Mouse (Mus musculus) neural tube, embryonic 15.5 days (tissue): ENCODE data around the gene Ctsd. TPM values are rescaled to one million over a fixed set of nuclear protein-coding genes. Genes with fewer than 3 reads are reported as not detected.
"Not testable (repeated sequence)": the region's sequence is repeated elsewhere in the genome, so short reads cannot be mapped to it uniquely, and the experiment has no call there.

ENCODE experiments used
- ATAC-seq: fragments of 200-750 bp; cut with Nextera tagmentation; 2 replicates; pipeline ENCODE4 v1.8.0; 2017; ENCODE audit warnings: mild to moderate bottlenecking, moderate TSS enrichment, moderate library complexity; ENCODE audit not compliant: low FRiP score
- H3K27ac ChIP-seq: fragments of 300-500 bp; sonication (generic); replicated peaks from 2 replicates; pipeline ENCODE4 v1.5.1; 2015; ENCODE audit warnings: mild to moderate bottlenecking, inconsistent platforms
- H3K27me3 ChIP-seq: fragments of 300-500 bp; sonication (generic); replicated peaks from 2 replicates; pipeline ENCODE4 v1.6.1; 2015; ENCODE audit warnings: inconsistent platforms
- H3K36me3 ChIP-seq: fragments of 300-500 bp; sonication (generic); 2 replicates; pipeline ENCODE4 v1.6.1; 2015; ENCODE audit warnings: inconsistent platforms
- H3K4me1 ChIP-seq: fragments of 300-500 bp; sonication (generic); 2 replicates; pipeline ENCODE4 v1.6.1; 2015; ENCODE audit warnings: inconsistent platforms
- H3K4me2 ChIP-seq: fragments of 300-500 bp; sonication (generic); 2 replicates; pipeline ENCODE4 v1.6.1; 2015; ENCODE audit warnings: inconsistent platforms, mild to moderate bottlenecking, moderate library complexity
- H3K4me3 ChIP-seq: fragments of 300-500 bp; sonication (generic); replicated peaks from 2 replicates; pipeline ENCODE4 v1.5.1; 2015; ENCODE audit warnings: mild to moderate bottlenecking, inconsistent platforms
- H3K9ac ChIP-seq: fragments of 300-500 bp; sonication (generic); replicated peaks from 2 replicates; pipeline ENCODE4 v1.6.1; 2015; ENCODE audit warnings: mild to moderate bottlenecking, inconsistent platforms
- H3K9me3 ChIP-seq: fragments of 300-500 bp; sonication (generic); replicated peaks from 2 replicates; pipeline ENCODE4 v1.6.1; 2016; ENCODE audit warnings: inconsistent platforms
- WGBS: fragments of 180-500 bp; shearing (Covaris S2); methylation state at CpG from one replicate; pipeline ENCODE4 v1.1.7; 2015; ENCODE audit warnings: mixed read lengths; 5-methylcytosine and 5-hydroxymethylcytosine counted together
- polyA plus RNA-seq: library from polyadenylated mRNA; unstranded; fragments of >200 nt; fragmentation: Nextera tagmentation; extraction: Ambion mirVana; gene quantifications from 2 replicates; pipeline ENCODE4 v1.2.1, GENCODE M21; 2015

Gene Ctsd
- polyA plus RNA-seq, 1 experiment from 2014 or later: 304 TPM

DNA sequence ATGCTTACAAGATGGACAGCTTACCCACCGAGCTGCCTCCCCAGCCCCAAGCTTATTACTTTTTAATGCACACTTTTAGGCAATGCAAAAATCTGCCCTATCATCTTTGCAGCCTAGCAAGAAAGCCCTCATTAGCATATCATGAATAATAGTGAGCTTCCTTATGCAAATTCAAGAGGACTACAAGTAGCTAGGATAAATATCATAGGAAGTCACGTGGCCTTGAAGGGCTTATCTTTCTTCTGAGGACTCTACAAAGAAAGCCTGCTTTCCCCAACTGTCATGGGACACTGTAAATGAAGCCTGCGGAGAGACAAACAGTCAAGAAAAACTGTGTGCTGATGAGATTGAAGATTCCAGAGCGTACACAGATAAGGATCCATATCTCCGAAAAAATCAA, 36.3 kb downstream of the Ctsd start:
- no peak for ATAC-seq
- no peak overlapping the region for H3K4me3 ChIP-seq
- H3K27me3 ChIP-seq: no peaks in the 10 kb centered on the region
- no peaks in the 10 kb centered on the region for H3K36me3 ChIP-seq
- 65% methylated on average over 5 of the region's 5 CpGs for WGBS
- no peak overlapping the region for H3K4me2 ChIP-seq
- H3K27ac ChIP-seq: no peak overlapping the region
- no peaks in the 10 kb centered on the region for H3K4me1 ChIP-seq
- no peaks in the 10 kb centered on the region for H3K9me3 ChIP-seq
- H3K9ac ChIP-seq: no peak overlapping the region

DNA sequence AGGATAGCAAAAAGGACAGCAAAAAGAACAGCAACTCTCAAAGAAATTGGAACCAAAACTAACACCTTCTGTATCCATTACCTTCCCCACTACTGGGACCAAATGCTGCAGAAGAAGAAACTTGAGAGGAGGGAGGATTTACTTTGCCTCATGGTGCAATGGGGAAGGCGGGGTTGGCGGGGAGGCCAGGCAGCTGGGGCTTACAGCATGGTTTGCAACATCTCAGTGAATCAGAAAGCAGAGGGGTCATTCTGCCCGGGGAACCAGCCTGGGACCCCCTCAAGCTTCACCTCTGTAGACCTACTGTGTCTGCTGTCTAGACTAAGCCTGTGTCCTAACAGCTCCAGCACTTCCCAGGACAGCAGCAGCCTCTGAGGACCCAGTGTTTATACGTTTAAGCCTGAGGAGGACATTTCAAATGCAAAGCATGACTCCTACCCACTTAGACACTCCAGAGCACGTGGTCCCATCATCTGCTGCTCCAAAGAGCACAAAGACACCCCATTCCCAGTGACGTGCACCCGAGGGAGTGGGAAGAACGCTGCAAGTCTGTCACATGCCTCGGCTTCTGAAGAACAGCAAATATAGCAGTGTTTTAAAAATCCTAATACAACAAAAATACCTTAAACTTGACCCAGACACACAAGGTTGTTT, 38.4 kb downstream of the Ctsd start:
- no peaks in the 10 kb centered on the region for H3K4me1 ChIP-seq
- no peak overlapping the region for H3K27ac ChIP-seq
- H3K27me3 ChIP-seq: no peaks in the 10 kb centered on the region
- H3K9me3 ChIP-seq: no peaks in the 10 kb centered on the region
- 22% methylated on average over 9 of the region's 9 CpGs for WGBS
- H3K9ac ChIP-seq: no peak overlapping the region
- ATAC-seq: peak; percentile 59; the same call in 1 of the 2 replicates
- H3K36me3 ChIP-seq: no peaks in the 10 kb centered on the region
- 0 out of 2 replicates have a peak overlapping the region, but pooled peaks have one; percentile 3 for H3K4me2 ChIP-seq
- H3K4me3 ChIP-seq: no peak overlapping the region

DNA sequence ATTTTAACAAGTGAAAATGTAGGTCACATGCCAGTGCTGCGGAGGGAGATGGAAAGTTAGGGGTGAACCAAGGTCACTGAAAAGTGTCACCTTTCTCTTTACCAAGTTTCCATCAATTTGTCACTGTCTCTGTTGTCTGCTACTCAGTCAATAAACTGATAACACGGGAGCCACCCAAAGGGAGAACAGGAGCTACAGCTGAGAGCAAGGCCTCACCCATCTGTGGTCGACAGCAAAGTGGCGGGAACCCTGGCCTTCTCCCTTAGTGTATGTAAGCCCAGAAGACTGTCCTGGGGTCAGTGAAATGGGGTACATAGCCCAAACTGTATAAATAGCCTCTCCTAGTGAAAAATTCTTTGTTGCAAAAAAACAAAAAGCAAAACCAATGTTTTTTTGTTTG, 40.3 kb downstream of the Ctsd start:
- no peak overlapping the region for H3K4me3 ChIP-seq
- no peaks in the 10 kb centered on the region for H3K27me3 ChIP-seq
- H3K36me3 ChIP-seq: no peaks in the 10 kb centered on the region
- no peak overlapping the region for H3K4me2 ChIP-seq
- H3K9me3 ChIP-seq: no peaks in the 10 kb centered on the region
- no peak overlapping the region for H3K27ac ChIP-seq
- WGBS: 84% methylated on average over 4 of the region's 4 CpGs
- no peaks in the 10 kb centered on the region for H3K4me1 ChIP-seq
- no peak for ATAC-seq
- H3K9ac ChIP-seq: no peak overlapping the region

DNA sequence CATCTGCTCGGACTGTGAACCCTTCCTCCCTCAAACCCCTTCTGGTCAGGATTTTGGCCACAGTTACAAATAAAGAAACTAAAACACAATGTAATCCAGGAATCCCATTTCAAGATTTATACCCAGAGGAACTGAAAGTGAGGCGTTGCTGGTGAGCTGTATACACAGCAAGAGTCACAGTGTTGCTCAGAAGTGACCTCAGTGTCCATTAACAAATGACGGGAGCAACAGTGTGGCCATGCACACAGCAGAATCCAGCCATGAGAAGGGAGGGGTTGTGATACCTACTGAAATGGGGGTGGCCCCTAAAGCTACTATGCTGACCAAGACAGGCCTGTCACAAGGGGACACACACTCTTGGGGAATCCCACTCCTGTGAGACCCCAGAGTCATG, 45.6 kb downstream of the Ctsd start:
- no peaks in the 10 kb centered on the region for H3K27me3 ChIP-seq
- no peaks in the 10 kb centered on the region for H3K36me3 ChIP-seq
- H3K4me1 ChIP-seq: no peaks in the 10 kb centered on the region
- H3K4me3 ChIP-seq: no peak overlapping the region
- H3K4me2 ChIP-seq: no peak overlapping the region
- no peak overlapping the region for H3K9ac ChIP-seq
- 79% methylated on average over 3 of the region's 3 CpGs for WGBS
- no peaks in the 10 kb centered on the region for H3K9me3 ChIP-seq
- ATAC-seq: no peak
- H3K27ac ChIP-seq: no peak overlapping the region

DNA sequence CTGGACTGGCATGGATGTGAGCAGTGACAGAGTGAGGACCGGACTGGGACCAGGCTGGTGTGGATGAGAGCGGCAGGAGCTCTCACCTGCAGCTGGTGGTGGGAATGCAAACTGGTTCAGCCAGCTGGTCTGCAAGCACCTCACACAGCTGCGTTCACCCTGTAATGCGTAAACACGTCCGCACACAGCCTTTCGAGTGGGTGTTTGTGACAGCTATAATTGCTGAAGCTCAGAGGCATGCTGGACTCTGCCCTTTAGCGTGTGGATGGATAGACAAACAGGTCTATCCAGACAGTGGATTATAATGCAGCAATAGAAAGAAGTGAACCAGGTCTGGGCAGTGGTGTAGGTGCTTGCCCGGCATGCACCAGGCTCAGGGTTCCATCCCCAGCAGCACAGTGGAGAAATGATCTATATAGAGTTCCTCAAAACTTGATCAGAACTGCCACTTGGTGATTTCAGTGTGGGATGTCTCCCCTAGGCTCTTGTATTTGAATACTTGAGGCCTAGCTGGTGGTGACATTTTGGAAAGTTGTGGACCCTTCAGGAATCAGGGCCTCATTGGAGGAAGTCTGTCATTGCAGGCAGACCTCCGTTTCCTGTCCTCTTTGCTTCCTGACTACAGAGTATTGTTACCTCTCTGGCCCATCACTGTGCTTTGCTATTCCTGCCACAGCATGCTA, 46.1 kb downstream of the Ctsd start:
- H3K9ac ChIP-seq: no peak overlapping the region
- no peak overlapping the region for H3K4me2 ChIP-seq
- H3K4me3 ChIP-seq: no peak overlapping the region
- no peaks in the 10 kb centered on the region for H3K36me3 ChIP-seq
- H3K4me1 ChIP-seq: no peaks in the 10 kb centered on the region
- ATAC-seq: no peak
- 76% methylated on average over 10 of the region's 10 CpGs for WGBS
- H3K9me3 ChIP-seq: no peaks in the 10 kb centered on the region
- H3K27me3 ChIP-seq: no peaks in the 10 kb centered on the region
- H3K27ac ChIP-seq: no peak overlapping the region

DNA sequence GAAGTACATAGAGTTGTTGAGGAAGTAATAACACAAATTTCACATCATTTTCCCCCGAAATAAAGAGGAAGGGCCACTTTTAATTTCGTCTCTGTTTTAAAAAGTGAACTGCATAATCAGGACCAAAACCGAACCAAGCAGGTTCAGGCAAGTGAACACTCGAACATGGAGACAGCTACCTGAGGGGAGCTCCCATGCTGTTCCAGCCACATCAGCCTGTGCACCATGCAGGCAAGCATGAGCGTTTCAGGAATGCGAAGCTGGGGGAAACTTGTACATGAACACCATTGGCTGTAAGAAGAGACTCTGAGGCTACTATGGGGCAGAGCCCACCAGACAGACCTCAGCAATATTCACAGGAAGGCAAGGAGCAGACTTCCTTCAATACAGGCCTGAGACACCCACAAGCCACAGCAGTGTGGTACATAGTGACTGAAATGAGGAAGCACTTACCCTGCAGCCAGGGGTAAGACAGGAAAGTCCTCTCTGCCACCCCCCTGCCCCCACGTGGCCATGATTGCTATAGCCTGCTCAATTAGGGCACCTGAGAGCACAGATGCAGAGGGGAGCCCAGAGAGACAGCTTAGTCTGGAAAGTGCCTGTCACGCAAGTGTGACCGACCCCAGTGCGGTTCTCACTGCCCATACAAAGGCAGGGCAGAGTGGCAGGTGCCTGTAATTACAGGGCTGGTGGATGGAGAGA, 47.4 kb downstream of the Ctsd start:
- ATAC-seq: no peak
- Histone ChIP-seq H3K9me3 (no peaks in the 10 kb centered on the region), H3K9ac (no peak overlapping the region), H3K4me3 (no peak overlapping the region), H3K36me3 (no peaks in the 10 kb centered on the region), H3K4me2 (no peak overlapping the region), H3K27me3 (no peaks in the 10 kb centered on the region), H3K27ac (no peak overlapping the region), H3K4me1 (no peaks in the 10 kb centered on the region)
- WGBS: 54% methylated on average over 10 of the region's 10 CpGs

DNA sequence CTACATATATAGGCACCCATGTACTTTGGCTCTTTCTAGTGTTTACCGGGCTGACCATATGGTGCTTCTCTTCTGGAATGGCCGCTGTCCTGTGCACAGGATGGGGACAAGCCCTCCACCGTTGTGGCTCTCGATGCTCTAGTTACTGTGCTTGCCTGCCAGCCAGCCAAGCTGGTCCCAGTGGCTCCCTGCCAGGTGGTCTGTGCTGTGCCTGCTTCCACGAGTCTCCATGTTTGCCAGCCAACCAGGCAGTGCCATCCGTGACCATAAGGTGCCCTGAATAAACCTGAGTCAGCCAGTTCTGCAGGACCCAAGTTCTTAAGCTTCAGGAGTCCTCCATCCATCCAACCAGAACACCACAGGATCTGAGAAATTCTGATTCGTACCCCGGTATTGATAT, 52.7 kb downstream of the Ctsd start:
- H3K4me1 ChIP-seq: no peaks in the 10 kb centered on the region
- WGBS: 72% methylated on average over 8 of the region's 8 CpGs

DNA sequence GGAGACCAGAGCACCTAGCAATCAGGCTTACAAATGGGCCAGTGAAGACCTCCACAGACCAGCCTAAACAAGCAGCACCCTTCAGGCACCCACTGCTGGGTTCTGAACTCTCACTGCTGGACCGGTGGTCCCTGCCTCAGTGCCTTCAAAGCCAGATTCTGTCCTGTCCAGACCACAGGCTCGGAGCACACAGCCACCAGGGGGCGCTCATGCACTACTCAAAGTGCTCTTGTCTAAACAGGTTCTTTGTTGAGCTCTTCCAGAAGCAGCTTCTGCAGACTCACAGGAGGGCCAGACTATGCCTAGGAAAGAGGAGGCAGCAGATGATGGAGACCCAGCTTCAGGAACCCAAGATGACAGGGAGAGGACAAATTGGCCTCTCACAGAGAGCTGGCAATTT, 53.6 kb downstream of the Ctsd start:
- peak; percentile 82 for ATAC-seq
- no peak overlapping the region for H3K27ac ChIP-seq
- H3K9me3 ChIP-seq: no peaks in the 10 kb centered on the region
- no peak overlapping the region for H3K4me3 ChIP-seq
- no peaks in the 10 kb centered on the region for H3K4me1 ChIP-seq
- WGBS: 3% methylated on average over 3 of the region's 3 CpGs
- H3K4me2 ChIP-seq: no peak overlapping the region
- no peaks in the 10 kb centered on the region for H3K36me3 ChIP-seq
- no peak overlapping the region for H3K9ac ChIP-seq
- H3K27me3 ChIP-seq: no peaks in the 10 kb centered on the region

More for the DNA sequence above, 52.7 kb downstream of the Ctsd start:
- Histone ChIP-seq H3K4me3 (no peak overlapping the region), H3K36me3 (no peaks in the 10 kb centered on the region), H3K27ac (no peak overlapping the region), H3K4me2 (no peak overlapping the region), H3K9me3 (no peaks in the 10 kb centered on the region), H3K9ac (no peak overlapping the region), H3K27me3 (no peaks in the 10 kb centered on the region)
- no peak for ATAC-seq

DNA sequence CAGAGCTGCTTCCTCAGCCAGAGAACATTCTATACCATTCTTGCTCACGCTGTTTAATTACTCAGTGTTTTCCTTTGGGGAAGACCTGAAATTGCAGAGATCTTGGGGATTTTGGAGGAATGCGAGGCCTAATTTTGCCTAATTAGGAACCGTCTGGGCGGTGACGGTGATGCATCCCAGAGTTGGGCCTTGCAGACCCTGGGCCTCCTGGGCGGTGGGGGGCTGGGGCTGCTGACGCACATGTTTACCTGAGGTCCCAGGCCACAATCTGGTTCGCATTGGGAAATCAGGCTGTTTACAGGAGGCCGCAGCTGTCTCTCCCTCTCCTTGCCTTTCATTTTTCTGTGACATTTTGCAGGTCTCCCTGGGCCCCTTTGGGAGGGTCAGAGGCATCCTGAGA, 55.1 kb downstream of the Ctsd start:
- not testable (repeated sequence) for H3K4me3 ChIP-seq, H3K27ac ChIP-seq, ATAC-seq, H3K9ac ChIP-seq, H3K4me2 ChIP-seq, H3K27me3 ChIP-seq, H3K36me3 ChIP-seq, H3K9me3 ChIP-seq, H3K4me1 ChIP-seq
- WGBS: 72% methylated on average over 3 of the region's 9 CpGs

DNA sequence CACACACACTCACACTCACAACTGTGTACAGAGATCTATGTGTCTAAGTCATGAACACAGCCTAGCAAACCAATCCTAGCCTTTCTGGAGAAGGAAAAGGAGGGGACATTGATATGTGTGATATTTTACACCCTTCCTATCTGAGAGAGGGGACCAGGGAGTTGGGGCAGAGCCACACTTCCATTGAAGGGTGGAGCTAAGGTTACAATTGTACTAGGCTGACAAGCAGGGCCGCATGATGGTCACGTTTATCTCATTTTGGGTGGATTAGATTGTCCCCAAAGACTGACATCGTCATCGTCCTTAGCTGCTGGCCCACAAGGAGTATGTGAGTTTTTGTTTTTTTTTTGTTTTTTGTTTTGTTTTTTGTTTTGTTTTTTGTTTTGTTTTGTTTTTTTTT, 56.6 kb downstream of the Ctsd start:
- WGBS: 90% methylated on average over 4 of the region's 4 CpGs
- ATAC-seq: no peak
- H3K9me3 ChIP-seq: no peaks in the 10 kb centered on the region
- no peaks in the 10 kb centered on the region for H3K27me3 ChIP-seq
- no peak overlapping the region for H3K9ac ChIP-seq
- no peak overlapping the region for H3K4me3 ChIP-seq
- no peak overlapping the region for H3K27ac ChIP-seq
- no peak overlapping the region for H3K4me2 ChIP-seq
- H3K36me3 ChIP-seq: no peaks in the 10 kb centered on the region
- H3K4me1 ChIP-seq: no peaks in the 10 kb centered on the region

DNA sequence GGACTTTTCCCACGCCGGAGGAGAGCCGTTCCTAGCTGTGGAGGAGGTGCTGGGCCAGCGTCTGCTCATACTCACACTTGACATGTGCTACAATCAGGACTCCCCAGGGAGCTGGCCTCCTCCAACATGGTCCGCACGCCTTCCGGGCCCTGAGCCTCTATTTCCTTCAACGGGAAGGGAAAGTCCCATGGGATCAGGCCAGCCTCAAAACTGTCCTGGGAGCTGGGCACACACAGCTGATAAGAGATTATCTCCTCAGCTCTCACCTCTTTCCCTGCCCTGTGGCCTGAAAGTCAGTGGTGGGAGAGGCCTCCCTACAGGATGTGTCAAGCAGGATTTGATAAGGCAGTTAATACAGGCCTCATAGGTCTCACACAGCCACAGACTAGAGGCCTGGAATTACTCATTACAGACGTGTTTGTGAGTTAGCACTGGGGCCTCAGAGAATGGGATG, 57.5 kb downstream of the Ctsd start:
- Histone ChIP-seq H3K27ac (no peak overlapping the region), H3K4me2 (no peak overlapping the region), H3K27me3 (no peaks in the 10 kb centered on the region), H3K9ac (no peak overlapping the region), H3K9me3 (no peaks in the 10 kb centered on the region), H3K4me3 (no peak overlapping the region), H3K36me3 (no peaks in the 10 kb centered on the region), H3K4me1 (no peaks in the 10 kb centered on the region)
- no peak for ATAC-seq
- WGBS: 68% methylated on average over 9 of the region's 9 CpGs

DNA sequence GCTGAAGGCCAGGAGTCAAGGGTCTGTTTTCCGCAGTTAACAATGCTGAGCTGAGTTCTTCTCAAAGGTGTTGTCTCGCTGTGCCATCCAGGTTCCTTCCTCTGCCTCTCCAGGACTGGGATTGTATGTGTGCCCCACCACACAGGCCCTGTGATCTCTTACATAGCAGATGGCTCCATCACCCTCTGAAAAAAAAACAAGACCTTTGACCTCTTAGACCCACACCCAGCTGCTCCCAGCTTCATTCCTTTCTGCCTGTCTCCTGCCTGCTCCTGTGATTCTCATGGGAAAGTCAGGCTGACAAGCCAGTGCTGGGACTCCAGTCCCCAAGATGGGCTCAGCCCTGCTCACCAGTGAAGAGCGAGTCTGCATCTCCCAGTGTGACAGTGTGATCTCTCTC, 59.3 kb downstream of the Ctsd start:
- no peak overlapping the region for H3K9ac ChIP-seq
- no peaks in the 10 kb centered on the region for H3K36me3 ChIP-seq
- no peak for ATAC-seq
- H3K27me3 ChIP-seq: no peaks in the 10 kb centered on the region
- no peak overlapping the region for H3K4me2 ChIP-seq
- no peak overlapping the region for H3K4me3 ChIP-seq
- H3K9me3 ChIP-seq: no peaks in the 10 kb centered on the region
- H3K27ac ChIP-seq: no peak overlapping the region
- H3K4me1 ChIP-seq: no peaks in the 10 kb centered on the region
- WGBS: 77% methylated on average over 3 of the region's 3 CpGs
